Mouse (Mus musculus): Measurements from ENCODE around the gene Rbm41.

GRCm38 (mm10) chrX:139859402-139859801 lies 139.0 kb downstream of the Rbm41 start:
- TF ChIP-seq CTCF (IDR thresholded peaks at IDR 0.05; ENCODE audit: insufficient read depth, low read depth, low read length), result no peak
- no peak for TF ChIP-seq POLR2A (IDR thresholded peaks at IDR 0.05; ENCODE audit: insufficient read depth, low read depth, low read length)

Data from olfactory bulb, adult 2 months (tissue).